Mouse (Mus musculus): ENCODE measurements around the gene Ube2ql1.

DNA sequence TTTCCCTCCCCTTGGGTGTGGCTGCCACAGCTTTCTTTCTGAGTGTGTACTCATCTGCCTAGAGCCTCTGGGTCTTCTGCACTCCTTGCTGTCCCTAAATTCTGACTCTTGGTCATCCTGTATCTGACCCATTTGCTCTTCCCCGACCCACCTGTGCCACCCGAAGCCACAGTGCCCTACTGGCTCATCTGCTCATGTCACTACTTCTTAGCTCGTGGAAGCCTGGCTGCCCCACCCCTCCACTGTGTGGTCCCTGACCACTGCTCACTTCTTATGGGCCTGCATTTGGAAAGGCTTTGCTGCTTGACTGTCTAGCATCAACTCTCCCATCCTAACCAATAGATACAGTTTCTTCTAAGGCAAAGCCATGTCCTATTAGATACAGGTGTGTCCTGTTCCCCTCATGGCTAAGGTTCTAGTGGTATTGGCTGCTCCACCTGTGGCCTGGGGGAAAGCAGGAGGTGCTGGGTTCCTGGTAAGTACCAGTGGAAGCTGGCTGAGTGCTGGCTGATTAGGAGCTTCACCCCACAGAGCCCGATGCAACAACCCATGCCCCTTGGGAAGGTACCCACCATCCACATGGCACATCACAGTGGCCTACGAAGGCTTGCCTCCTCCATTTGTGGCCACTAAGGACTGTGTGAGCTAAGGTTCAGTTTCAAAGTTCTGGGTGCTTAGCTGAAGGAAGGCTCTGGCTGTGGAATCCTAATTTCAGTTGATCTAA, 66.3 kb downstream of the Ube2ql1 start:
- TF ChIP-seq FLI1 (IDR thresholded peaks at IDR 0.05; ENCODE audit: low read length) (no peak), GATA1 (IDR thresholded peaks at IDR 0.05; ENCODE audit: borderline replicate concordance, low read length) (no peak)
